Mouse (Mus musculus) ES-E14 (cell line): ENCODE measurements at regions not wholly inside any gene's neighbourhood (a gene's known extent, or its start where the extent isn't known, plus 50 kb on each side); places are given as distances from the start of the nearest gene placed in this dataset.

ENCODE experiments used
- HCFC1 ChIP-seq: IDR thresholded peaks from 2 replicates; pipeline ENCODE4 v1.6.1; 2012; ENCODE audit warnings: low read length, inconsistent platforms, borderline replicate concordance; ENCODE audit not compliant: insufficient read depth
- ZC3H11A ChIP-seq: IDR thresholded peaks from 2 replicates; pipeline ENCODE4 v1.6.1; 2012; ENCODE audit warnings: low read depth, mild to moderate bottlenecking, inconsistent platforms, low read length, borderline replicate concordance

DNA sequence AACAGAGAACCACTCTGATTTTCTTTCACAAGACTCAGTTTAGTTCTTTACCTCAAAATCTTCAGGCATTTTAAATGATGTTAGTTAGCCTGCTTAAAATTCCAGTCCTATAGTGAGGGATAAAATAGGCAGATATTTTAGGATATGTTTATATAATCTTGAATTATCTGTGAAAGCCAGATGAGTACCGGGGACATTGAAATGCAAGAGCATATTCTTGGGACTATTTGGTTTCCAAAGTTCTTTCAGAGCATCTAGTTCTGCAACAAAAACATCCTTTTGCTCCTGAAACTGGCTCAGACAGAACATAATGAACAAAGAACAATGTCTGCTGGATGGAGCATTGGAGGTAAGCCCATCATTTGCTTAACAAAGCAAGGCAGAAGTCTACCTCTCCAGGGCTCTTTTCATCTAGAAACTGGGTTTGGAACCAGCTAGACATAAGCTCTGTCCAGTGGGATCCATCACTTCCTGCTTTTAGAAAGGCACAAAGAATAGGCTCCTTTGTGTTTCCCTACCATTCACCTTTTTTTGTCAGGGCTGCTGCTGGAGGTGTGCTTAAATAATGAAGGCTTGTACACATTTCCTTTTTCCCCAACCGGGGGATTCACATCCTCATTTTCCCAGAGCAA, 76.9 kb upstream of the Tmem229a start:
- TF ChIP-seq HCFC1 (no peak), ZC3H11A (no peak)
